Mouse (Mus musculus) C2C12 (cell line): ENCODE measurements at regions not wholly inside any gene's neighbourhood (a gene's known extent, or its start where the extent isn't known, plus 50 kb on each side); places are given as distances from the start of the nearest gene placed in this dataset.

Experiments
- H3K27me3 ChIP-seq: one replicate; pipeline ENCODE4 v1.6.1; 2011; ENCODE audit not compliant: control insufficient read depth, insufficient read depth, insufficient read length
- H3K36me3 ChIP-seq: one replicate; pipeline ENCODE4 v1.6.1; 2011; ENCODE audit not compliant: control insufficient read depth, insufficient read depth
- H3K4me3 ChIP-seq: one replicate; pipeline ENCODE4 v1.5.1; 2011; ENCODE audit warnings: mild to moderate bottlenecking, control low read depth; ENCODE audit not compliant: poor library complexity, insufficient read depth, severe bottlenecking
- H3K79me2 ChIP-seq: one replicate; pipeline ENCODE4 v1.6.1; 2011; ENCODE audit not compliant: control insufficient read depth, insufficient read depth
- H3K79me3 ChIP-seq: one replicate; pipeline ENCODE4 v1.6.1; 2011; ENCODE audit warnings: low read depth, control low read depth
- H3ac ChIP-seq: one replicate; pipeline ENCODE3; 2011; ENCODE audit warnings: low read depth; ENCODE audit not compliant: control insufficient read depth, insufficient read length
- CEBPB ChIP-seq: IDR thresholded peaks from one replicate; pipeline ENCODE4 v1.6.1; 2011; ENCODE audit warnings: low read depth, mild to moderate bottlenecking, control low read depth, moderate library complexity
- CTCF ChIP-seq: IDR thresholded peaks from one replicate; pipeline ENCODE4 v1.5.1; 2011; ENCODE audit not compliant: control insufficient read depth, insufficient read depth, insufficient read length
- FOSL1 ChIP-seq: IDR thresholded peaks from one replicate; pipeline ENCODE4 v1.8.0; 2011; ENCODE audit warnings: mild to moderate bottlenecking, low read length; ENCODE audit not compliant: poor library complexity, insufficient read depth, severe bottlenecking
- MAX ChIP-seq: IDR thresholded peaks from one replicate; pipeline ENCODE4 v1.6.1; 2011; ENCODE audit warnings: mild to moderate bottlenecking, control low read depth
- MYOD1 ChIP-seq: IDR thresholded peaks from one replicate; pipeline ENCODE4 v1.6.1; 2011; ENCODE audit warnings: low read depth; ENCODE audit not compliant: control insufficient read depth, insufficient read length
- MYOG ChIP-seq: IDR thresholded peaks from one replicate; pipeline ENCODE4 v1.6.1; 2011; ENCODE audit not compliant: control insufficient read depth, insufficient read length; ENCODE audit errors: extremely low read depth
- USF1 ChIP-seq: IDR thresholded peaks from one replicate; pipeline ENCODE4 v1.6.1; 2011; ENCODE audit warnings: low read depth, mild to moderate bottlenecking, control low read depth, moderate library complexity

GRCm38 (mm10) chr5:125843259-125843658 is 311.7 kb downstream of the Tmem132b start:
- no peak overlapping the region for H3ac ChIP-seq
- no peaks in the 10 kb centered on the region for H3K79me3 ChIP-seq
- TF ChIP-seq USF1, result peak; percentile 68
- TF ChIP-seq MAX, result no peak
- H3K36me3 ChIP-seq, result no peaks in the 10 kb centered on the region
- no peaks in the 10 kb centered on the region for H3K79me2 ChIP-seq
- no peaks in the 10 kb centered on the region for H3K27me3 ChIP-seq
- H3K4me3 ChIP-seq, result no peak overlapping the region

GRCm38 (mm10) chr5:125849722-125850121 is 318.1 kb downstream of the Tmem132b start:
- H3K4me3 ChIP-seq, result no peak overlapping the region

GRCm38 (mm10) chr5:125876296-125876695 is 344.7 kb downstream of the Tmem132b start:
- Histone ChIP-seq H3K36me3 (no peaks in the 10 kb centered on the region), H3K79me3 (no peaks in the 10 kb centered on the region), H3K79me2 (no peaks in the 10 kb centered on the region), H3ac (no peak overlapping the region), H3K4me3 (no peak overlapping the region), H3K27me3 (no peaks in the 10 kb centered on the region)
- no peak for TF ChIP-seq FOSL1

More at GRCm38 (mm10) chr5:125849722-125850121, 318.1 kb downstream of the Tmem132b start:
- Histone ChIP-seq H3K79me2 (no peaks in the 10 kb centered on the region), H3K27me3 (no peaks in the 10 kb centered on the region), H3ac (no peak overlapping the region), H3K79me3 (no peaks in the 10 kb centered on the region), H3K36me3 (no peaks in the 10 kb centered on the region)
- TF ChIP-seq CEBPB, result no peak
- no peak for TF ChIP-seq FOSL1
- no peak for TF ChIP-seq MYOD1
- no peak for TF ChIP-seq MYOG
- no peak for TF ChIP-seq CTCF
- TF ChIP-seq MAX, result no peak
- no peak for TF ChIP-seq USF1

- no peak overlapping the region for H3K4me3 ChIP-seq
- H3K27me3 ChIP-seq, result no peaks in the 10 kb centered on the region
- TF ChIP-seq USF1 (no peak), MYOD1 (no peak), CEBPB (no peak), CTCF (no peak), MAX (no peak), MYOG (no peak), FOSL1 (no peak)
- H3K79me2 ChIP-seq, result no peaks in the 10 kb centered on the region
- H3K79me3 ChIP-seq, result no peaks in the 10 kb centered on the region
- H3K36me3 ChIP-seq, result no peaks in the 10 kb centered on the region
- no peak overlapping the region for H3ac ChIP-seq
These were observed 357.3 kb downstream of the Tmem132b start for GRCm38 (mm10) chr5:125888840-125889239.

- Histone ChIP-seq H3K79me3 (no peaks in the 10 kb centered on the region), H3K4me3 (no peak overlapping the region), H3K27me3 (no peaks in the 10 kb centered on the region), H3K36me3 (no peaks in the 10 kb centered on the region), H3K79me2 (no peaks in the 10 kb centered on the region), H3ac (no peak overlapping the region)
- no peak for TF ChIP-seq FOSL1
- TF ChIP-seq CTCF, result no peak
- no peak for TF ChIP-seq MYOD1
- no peak for TF ChIP-seq MAX
- TF ChIP-seq CEBPB, result no peak
- no peak for TF ChIP-seq MYOG
- TF ChIP-seq USF1, result no peak
These were observed 362.3 kb downstream of the Tmem132b start for GRCm38 (mm10) chr5:125893864-125894263.

- Histone ChIP-seq H3K27me3 (no peaks in the 10 kb centered on the region), H3K4me3 (no peak overlapping the region), H3K36me3 (no peaks in the 10 kb centered on the region), H3K79me2 (no peaks in the 10 kb centered on the region), H3K79me3 (no peaks in the 10 kb centered on the region), H3ac (no peak overlapping the region)
- TF ChIP-seq CTCF (no peak), CEBPB (no peak), MYOD1 (no peak), MAX (no peak), FOSL1 (no peak), USF1 (no peak), MYOG (no peak)
These were observed 370.5 kb downstream of the Tmem132b start for GRCm38 (mm10) chr5:125902038-125902437.
